Mouse (Mus musculus) ES-E14 (cell line): ENCODE results near the gene Kif1c.

ENCODE experiments used
- CHD2 ChIP-seq: IDR thresholded peaks from 2 replicates; pipeline ENCODE4 v1.6.1; 2014; ENCODE audit warnings: mild to moderate bottlenecking, low read depth, low read length, inconsistent platforms
- HCFC1 ChIP-seq: IDR thresholded peaks from 2 replicates; pipeline ENCODE4 v1.6.1; 2012; ENCODE audit warnings: low read length, inconsistent platforms, borderline replicate concordance; ENCODE audit not compliant: insufficient read depth
- ZNF384 ChIP-seq: IDR thresholded peaks from 2 replicates; pipeline ENCODE4 v1.6.1; 2012; ENCODE audit warnings: low read depth, low read length, inconsistent platforms

DNA sequence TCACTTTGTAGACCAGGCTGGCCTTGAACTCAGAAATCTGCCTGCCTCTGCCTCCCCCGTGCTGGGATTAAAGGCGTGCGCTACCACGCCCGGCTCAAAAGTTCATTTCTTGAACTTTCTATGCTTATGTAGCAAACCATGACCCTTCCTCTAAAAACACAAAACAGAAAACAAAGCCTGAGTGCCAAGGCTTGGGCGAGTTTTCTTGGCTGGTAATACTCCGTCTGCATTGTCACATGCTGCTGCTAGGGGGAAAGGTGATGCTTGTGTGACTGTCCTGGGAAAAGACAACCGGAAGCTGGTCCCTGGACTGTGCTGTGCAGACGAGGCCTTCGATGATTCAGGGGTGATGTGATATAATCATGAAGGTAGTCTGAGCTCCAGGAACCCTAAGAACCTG is 52.8 kb downstream of the Kif1c start:
- TF ChIP-seq ZNF384 (no peak), CHD2 (no peak), HCFC1 (no peak)
